Comparison of ENCODE assay signal across 8 mouse cellular contexts in genomic region chr1:161251417-161252265, GRCm38 (mm10). TPM values are rescaled to one million over a fixed set of nuclear protein-coding genes. Genes with fewer than 3 reads are reported as not detected.
DNase-seq lines count a peak whose midpoint lies in the region; ATAC-seq lines count a peak whose summit lies in the region.

No protein-coding gene starts in this region.

- WGBS in embryonic facial prominence, embryonic 14.5 days = 52% methylated on average over 9 of the region's 9 CpGs
- WGBS in limb, embryonic 12.5 days = 56% methylated on average over 9 of the region's 9 CpGs

- no peaks in the 10 kb centered on the region for H3K27me3 ChIP-seq in embryonic facial prominence, embryonic 14.5 days (replicated peaks; ENCODE audit: control insufficient read depth, insufficient read depth, low read length)
- H3K27me3 ChIP-seq in limb, embryonic 12.5 days = no peaks in the 10 kb centered on the region

- H3K9me3 ChIP-seq in embryonic facial prominence, embryonic 14.5 days (ENCODE audit: control insufficient read depth, low read length) = no peaks in the 10 kb centered on the region
- H3K9me3 ChIP-seq in limb, embryonic 12.5 days = no peaks in the 10 kb centered on the region

- peaks cover 24% of the 10 kb centered on the region for H3K4me1 ChIP-seq in embryonic facial prominence, embryonic 14.5 days (ENCODE audit: control insufficient read depth, insufficient read depth, low read length)
- H3K4me1 ChIP-seq in limb, embryonic 12.5 days (replicated peaks) = peaks cover 30% of the 10 kb centered on the region

- intact Hi-C loops in gastrocnemius, postnatal 14 days (cut with DNase I; ENCODE audit: low total_unique reads) = no loop called here

- H3K9ac ChIP-seq in embryonic facial prominence, embryonic 14.5 days (ENCODE audit: low read depth, low read length) = no peak overlapping the region
- no peak overlapping the region for H3K9ac ChIP-seq in limb, embryonic 12.5 days (replicated peaks)

- no peak; the same call in 1 of the 2 replicates for ATAC-seq in embryonic facial prominence, embryonic 14.5 days (ENCODE audit: low read depth)
- peak; percentile 18; the same call in 1 of the 2 replicates for ATAC-seq in limb, embryonic 12.5 days (ENCODE audit: insufficient number of reproducible peaks, insufficient read depth, low FRiP score, low TSS enrichment, low read depth)
- peak; percentile 59 for ATAC-seq in monocyte, adult 5-6 weeks (replicated peaks; ENCODE audit: insufficient number of reproducible peaks, low FRiP score, low TSS enrichment, poor library complexity, severe bottlenecking)

- H3K4me3 ChIP-seq in embryonic facial prominence, embryonic 14.5 days (ENCODE audit: low read depth, low read length) = peak overlapping the region; percentile 84
- H3K4me3 ChIP-seq in limb, embryonic 12.5 days (replicated peaks) = peak overlapping the region; percentile 84

- peak; percentile 5 to 61 for DNase-seq in spleen, postnatal 36 days (ENCODE audit: low spot score in 2 of 2)
- DNase-seq in spleen, adult 12 weeks (ENCODE audit: low spot score) = no peak
- DNase-seq in embryonic facial prominence, embryonic 14.5 days (ENCODE audit: low spot score) = no peak
- DNase-seq in gastrocnemius, postnatal 14 days = no peak
- no peak for DNase-seq in ovary, postnatal 10 days (ENCODE audit: low spot score)
- no peak for DNase-seq in testis, postnatal 10 days (ENCODE audit: low spot score)

- H3K4me2 ChIP-seq in embryonic facial prominence, embryonic 14.5 days (ENCODE audit: low read depth, low read length) = peak overlapping the region; percentile 83
- peak overlapping the region; percentile 82 for H3K4me2 ChIP-seq in limb, embryonic 12.5 days

- H3K36me3 ChIP-seq in embryonic facial prominence, embryonic 14.5 days (ENCODE audit: control insufficient read depth, insufficient read depth, low read length) = 0 out of 2 replicates have a peak, but pooled peaks cover under 1% of the 10 kb centered on the region
- peaks cover 7% of the 10 kb centered on the region; the same call in 1 of the 2 replicates for H3K36me3 ChIP-seq in limb, embryonic 12.5 days

- H3K27ac ChIP-seq in embryonic facial prominence, embryonic 14.5 days (replicated peaks; ENCODE audit: low read depth, low read length) = no peak overlapping the region
- H3K27ac ChIP-seq in limb, embryonic 12.5 days = no peak overlapping the region

RNA-seq across cellular contexts. Expression of gene Prdx6, which starts 0.6 kb away (rescaled TPM):
- 325 and 357 TPM in 2 replicates for polyA plus RNA-seq in embryonic facial prominence, embryonic 14.5 days (2014; fragmentation: Nextera tagmentation; extraction: Ambion mirVana)
- polyA plus RNA-seq in limb, embryonic 12.5 days (2016; fragmentation: Nextera tagmentation; extraction: Ambion mirVana) = 499 and 503 TPM in 2 replicates
- 147 to 194 TPM (median 189 TPM) in 3 replicates for total RNA-seq in monocyte, adult 5-6 weeks (2017)
- total RNA-seq in gastrocnemius, postnatal 14 days (2021) = 10 to 100 TPM; 70.1 to 78.6 TPM

Comparison
In these comparisons a context has a peak if more than half of its experiments do, and no peak if none do; other contexts are left out.
1. DNase-seq: peak in spleen, postnatal 36 days (2 of 2); none in spleen, adult 12 weeks (single experiment), embryonic facial prominence, embryonic 14.5 days (single experiment), gastrocnemius, postnatal 14 days (single experiment), ovary, postnatal 10 days (single experiment) and testis, postnatal 10 days (single experiment).